Mouse (Mus musculus) heart, embryonic 12.5 days (tissue): Measurements from ENCODE around the gene Upf2. TPM values are rescaled to one million over a fixed set of nuclear protein-coding genes. Genes with fewer than 3 reads are reported as not detected.
A peak's percentile ranks its signal among the peaks of the same experiment; 100 is the strongest.
"Not testable (repeated sequence)": the region's sequence is repeated elsewhere in the genome, so short reads cannot be mapped to it uniquely, and the experiment has no call there.

Source experiments
- ATAC-seq: fragments of 200-750 bp; cut with Nextera tagmentation; 2 replicates; pipeline ENCODE4 v1.8.0; 2017; ENCODE audit warnings: moderate TSS enrichment, moderate library complexity; ENCODE audit not compliant: insufficient number of reproducible peaks, low FRiP score
- H3K27ac ChIP-seq: fragments of 300-500 bp; sonication (generic); 2 replicates; pipeline ENCODE4 v1.5.1; 2016; ENCODE audit warnings: mild to moderate bottlenecking, moderate library complexity; ENCODE audit not compliant: poor library complexity, severe bottlenecking
- H3K27me3 ChIP-seq: fragments of 300-500 bp; sonication (generic); replicated peaks from 2 replicates; pipeline ENCODE4 v1.6.1; 2016; ENCODE audit warnings: mild to moderate bottlenecking, moderate library complexity
- H3K36me3 ChIP-seq: fragments of 300-500 bp; sonication (generic); 2 replicates; pipeline ENCODE4 v1.6.1; 2016; ENCODE audit warnings: mild to moderate bottlenecking, moderate library complexity
- H3K4me1 ChIP-seq: fragments of 300-500 bp; sonication (generic); replicated peaks from 2 replicates; pipeline ENCODE4 v1.6.1; 2016; ENCODE audit warnings: mild to moderate bottlenecking
- H3K4me2 ChIP-seq: fragments of 300-500 bp; sonication (generic); 2 replicates; pipeline ENCODE4 v1.6.1; 2016; ENCODE audit warnings: mild to moderate bottlenecking, moderate library complexity
- H3K4me3 ChIP-seq: fragments of 300-500 bp; sonication (generic); 2 replicates; pipeline ENCODE4 v1.5.1; 2016; ENCODE audit warnings: mild to moderate bottlenecking
- H3K9ac ChIP-seq: fragments of 300-500 bp; sonication (generic); 2 replicates; pipeline ENCODE4 v1.6.1; 2016; ENCODE audit warnings: mild to moderate bottlenecking, moderate library complexity
- H3K9me3 ChIP-seq: fragments of 300-500 bp; sonication (generic); replicated peaks from 2 replicates; pipeline ENCODE4 v1.6.1; 2016; ENCODE audit warnings: mild to moderate bottlenecking, moderate library complexity
- WGBS: fragments of 180-500 bp; shearing (Covaris S2); methylation state at CpG from one replicate; pipeline ENCODE4 v1.1.7; 2016; 5-methylcytosine and 5-hydroxymethylcytosine counted together
- polyA plus RNA-seq: library from polyadenylated mRNA; unstranded; fragments of >200 nt; fragmentation: Nextera tagmentation; extraction: Ambion mirVana; gene quantifications from 2 replicates; pipeline ENCODE4 v1.2.1, GENCODE M21; 2016

The Upf2 gene
- polyA plus RNA-seq, 1 experiment from 2014 or later: 7.3 TPM

DNA sequence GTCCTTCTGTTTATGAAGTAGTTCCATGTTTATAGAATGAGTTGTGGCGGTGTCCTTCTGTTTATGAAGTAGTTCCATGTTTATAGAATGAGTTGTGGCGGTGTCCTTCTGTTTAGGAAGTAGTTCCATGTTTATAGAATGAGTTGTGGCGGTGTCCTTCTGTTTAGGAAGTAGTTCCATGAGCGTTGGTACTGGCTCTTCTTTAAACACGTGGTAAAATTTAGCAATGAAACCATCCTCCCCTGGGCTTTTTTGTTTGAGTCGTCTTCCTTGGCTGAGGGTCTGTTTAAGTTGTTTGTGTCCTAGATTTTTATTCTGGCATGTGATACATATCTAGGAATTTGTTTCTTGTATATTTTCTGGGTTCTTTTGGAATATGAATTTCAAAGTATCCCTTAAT lies 63.9 kb downstream of the Upf2 start:
- H3K9ac ChIP-seq, ATAC-seq, H3K4me2 ChIP-seq, H3K4me1 ChIP-seq, H3K27ac ChIP-seq, H3K4me3 ChIP-seq, H3K9me3 ChIP-seq, H3K27me3 ChIP-seq: not testable (repeated sequence)
- peaks cover 46% of the 10 kb centered on the region for H3K36me3 ChIP-seq
- 87% methylated on average over 6 of the region's 6 CpGs for WGBS

DNA sequence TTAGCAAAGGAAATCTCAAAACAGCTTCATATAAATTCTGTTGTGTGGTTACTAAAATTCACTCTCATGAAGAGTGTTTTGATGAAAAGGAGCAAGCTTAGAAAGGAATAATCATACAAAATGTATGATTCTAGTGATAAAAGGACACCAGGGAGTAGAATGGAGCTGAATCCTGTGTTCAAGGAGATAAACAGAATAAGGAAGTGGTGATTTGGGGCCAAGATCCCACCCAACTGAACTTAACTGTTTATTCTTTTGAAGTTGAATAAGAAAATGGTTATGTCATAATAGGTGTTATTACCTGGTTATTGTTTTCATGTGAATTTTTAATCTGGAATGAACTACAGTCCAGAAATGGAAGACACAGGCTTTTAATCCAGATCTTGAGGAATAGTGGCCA lies 69.3 kb downstream of the Upf2 start:
- no peak overlapping the region for H3K4me2 ChIP-seq
- H3K27me3 ChIP-seq: no peaks in the 10 kb centered on the region
- H3K27ac ChIP-seq: no peak overlapping the region
- ATAC-seq: no peak
- no peak overlapping the region for H3K4me3 ChIP-seq
- no peak overlapping the region for H3K9ac ChIP-seq
- no peaks in the 10 kb centered on the region for H3K9me3 ChIP-seq
- peaks cover 55% of the 10 kb centered on the region for H3K36me3 ChIP-seq
- H3K4me1 ChIP-seq: no peaks in the 10 kb centered on the region

DNA sequence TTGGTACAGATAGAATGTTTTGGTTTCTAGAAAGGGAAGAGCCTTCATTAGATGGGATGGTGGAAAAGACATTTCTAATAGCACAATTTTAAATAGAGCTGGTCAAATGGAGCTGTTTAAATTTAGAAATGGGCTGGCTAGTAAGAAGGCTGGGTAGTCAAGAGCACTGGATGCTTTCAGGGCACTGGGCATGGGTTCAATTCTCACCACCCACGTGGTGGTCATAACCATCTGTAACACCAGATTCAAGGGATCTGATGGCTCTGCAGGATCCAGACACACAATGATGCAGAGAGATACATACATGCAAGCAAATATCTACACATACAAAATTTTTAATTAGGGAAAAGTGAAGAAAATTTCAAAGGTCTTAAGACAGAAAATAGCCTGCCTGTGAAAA lies 91.4 kb downstream of the Upf2 start:
- H3K4me1 ChIP-seq: peaks cover 4% of the 10 kb centered on the region; the same call in 1 of the 2 replicates
- H3K27me3 ChIP-seq: no peaks in the 10 kb centered on the region
- no peaks in the 10 kb centered on the region for H3K9me3 ChIP-seq
- no peak overlapping the region for H3K9ac ChIP-seq
- no peak overlapping the region for H3K4me2 ChIP-seq
- H3K27ac ChIP-seq: no peak overlapping the region
- WGBS: 86% methylated on average over 1 of the region's 1 CpGs
- H3K36me3 ChIP-seq: peaks cover 29% of the 10 kb centered on the region
- no peak for ATAC-seq
- no peak overlapping the region for H3K4me3 ChIP-seq

DNA sequence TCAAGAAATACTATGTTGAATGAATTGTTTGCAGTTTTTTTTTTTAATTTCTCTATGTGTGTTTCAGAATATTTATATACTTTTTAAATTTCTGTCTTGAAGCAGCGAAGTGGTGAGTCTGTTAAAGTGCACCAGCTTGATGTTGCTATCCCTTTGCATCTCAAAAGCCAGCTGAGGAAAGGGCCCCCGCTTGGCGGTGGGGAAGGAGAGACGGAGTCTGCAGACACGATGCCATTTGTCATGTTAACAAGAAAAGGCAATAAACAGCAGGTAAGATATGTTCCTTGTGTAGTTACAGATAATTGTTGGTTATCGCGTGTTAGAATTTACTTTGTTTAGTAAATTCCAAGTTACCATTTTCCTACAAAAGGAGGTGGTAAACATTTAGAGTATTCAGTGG lies 95.5 kb downstream of the Upf2 start:
- Histone ChIP-seq H3K9ac (no peak overlapping the region), H3K27ac (no peak overlapping the region), H3K36me3 (peaks cover 38% of the 10 kb centered on the region), H3K4me2 (no peak overlapping the region), H3K4me1 (peaks cover 16% of the 10 kb centered on the region), H3K27me3 (no peaks in the 10 kb centered on the region), H3K4me3 (no peak overlapping the region), H3K9me3 (no peaks in the 10 kb centered on the region)
- no peak for ATAC-seq
- WGBS: 71% methylated on average over 7 of the region's 7 CpGs

DNA sequence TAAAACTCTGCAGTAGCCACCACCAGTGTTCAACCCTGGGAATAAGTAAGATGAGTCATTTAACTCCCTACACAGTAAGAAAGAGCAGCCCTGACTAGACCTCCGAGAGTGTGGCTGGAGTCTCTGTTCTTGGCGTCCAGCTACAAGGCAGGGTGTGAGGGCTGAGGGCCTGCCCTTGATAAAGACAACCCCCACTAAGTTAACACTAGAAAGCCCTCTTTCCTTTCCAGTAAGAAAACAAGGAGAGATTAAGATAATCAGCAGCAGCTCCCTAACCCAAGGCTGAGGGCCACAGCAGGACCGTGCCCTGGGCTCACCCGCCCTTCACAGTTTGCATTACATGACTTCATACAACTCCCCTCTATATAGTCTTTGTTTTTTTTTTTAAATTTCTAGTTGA lies 97.3 kb downstream of the Upf2 start:
- peak; percentile 51; the same call in 1 of the 2 replicates for ATAC-seq
- H3K27me3 ChIP-seq: no peaks in the 10 kb centered on the region
- peaks cover 44% of the 10 kb centered on the region for H3K36me3 ChIP-seq
- peaks cover 16% of the 10 kb centered on the region for H3K4me1 ChIP-seq
- H3K27ac ChIP-seq: peak overlapping the region; percentile 28; the same call in 1 of the 2 replicates
- no peak overlapping the region for H3K4me2 ChIP-seq
- H3K4me3 ChIP-seq: no peak overlapping the region
- no peak overlapping the region for H3K9ac ChIP-seq
- no peaks in the 10 kb centered on the region for H3K9me3 ChIP-seq
- 26% methylated on average over 4 of the region's 4 CpGs for WGBS

DNA sequence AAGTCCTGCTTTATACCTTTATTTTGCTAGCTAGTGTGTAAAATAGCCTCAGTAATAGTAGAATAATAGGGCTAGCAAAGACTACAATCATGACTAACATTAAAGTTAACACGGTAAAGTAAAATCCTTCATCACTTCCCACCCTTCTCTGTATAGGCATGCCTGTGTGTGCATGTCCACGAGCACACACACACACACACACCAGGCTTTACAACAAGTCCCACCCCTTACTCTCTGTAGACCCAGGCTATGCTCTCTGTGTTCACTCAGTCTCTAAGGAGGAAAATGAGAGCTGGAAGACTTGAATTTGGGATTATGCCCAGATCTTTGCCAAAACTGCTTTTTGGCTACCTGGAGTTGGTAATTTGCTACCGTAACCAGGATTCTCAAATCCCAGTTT lies 97.7 kb downstream of the Upf2 start:
- H3K27ac ChIP-seq: no peak overlapping the region
- peaks cover 16% of the 10 kb centered on the region for H3K4me1 ChIP-seq
- H3K9ac ChIP-seq: no peak overlapping the region
- peaks cover 42% of the 10 kb centered on the region for H3K36me3 ChIP-seq
- no peak overlapping the region for H3K4me3 ChIP-seq
- H3K9me3 ChIP-seq: no peaks in the 10 kb centered on the region
- H3K4me2 ChIP-seq: no peak overlapping the region
- no peak for ATAC-seq
- WGBS: 65% methylated on average over 3 of the region's 3 CpGs
- no peaks in the 10 kb centered on the region for H3K27me3 ChIP-seq

DNA sequence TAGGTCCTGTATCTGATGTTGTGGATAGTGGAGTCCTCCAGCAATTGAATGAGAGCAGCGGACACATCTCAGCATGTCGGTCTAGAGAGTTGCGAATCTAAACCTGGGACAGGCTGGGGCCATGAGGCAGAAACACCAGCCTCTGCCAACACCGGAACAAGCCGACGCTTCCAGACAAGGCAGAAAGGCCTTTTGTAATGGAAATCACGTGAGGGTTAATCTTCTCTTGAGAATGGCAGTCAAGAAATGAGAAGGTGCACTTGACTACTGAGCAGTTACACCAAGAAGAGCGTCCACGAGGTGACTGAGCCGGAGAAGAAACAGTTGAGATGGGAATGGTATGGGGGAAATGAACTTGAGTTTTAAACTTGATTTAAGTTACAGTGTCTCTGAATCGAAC lies 104.2 kb downstream of the Upf2 start:
- Histone ChIP-seq H3K9me3 (no peaks in the 10 kb centered on the region), H3K27me3 (no peaks in the 10 kb centered on the region), H3K36me3 (peaks cover 51% of the 10 kb centered on the region), H3K9ac (no peak overlapping the region), H3K4me1 (no peaks in the 10 kb centered on the region), H3K4me3 (no peak overlapping the region), H3K4me2 (no peak overlapping the region), H3K27ac (no peak overlapping the region)
- ATAC-seq: no peak
- WGBS: 92% methylated on average over 11 of the region's 11 CpGs

DNA sequence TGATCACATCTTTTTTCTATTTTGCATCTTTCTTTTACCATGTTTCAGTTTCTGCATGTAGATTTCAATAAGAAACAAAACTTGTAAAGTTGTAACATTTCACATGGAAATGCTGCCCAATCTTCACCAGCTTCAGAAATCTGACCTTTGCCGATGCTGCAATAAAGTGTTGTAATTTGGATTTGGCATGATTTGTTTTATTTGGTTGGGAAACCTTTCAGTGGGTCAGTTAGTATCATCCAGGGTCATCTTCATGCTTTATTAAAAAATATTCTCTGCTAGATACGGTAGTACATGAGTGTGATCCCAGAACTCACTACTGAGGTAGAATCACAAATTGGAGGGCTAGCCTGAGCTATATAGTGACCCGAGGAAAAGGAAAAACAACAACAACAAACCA lies 105.2 kb downstream of the Upf2 start:
- Histone ChIP-seq H3K27ac (no peak overlapping the region), H3K9ac (no peak overlapping the region), H3K4me1 (no peaks in the 10 kb centered on the region), H3K4me3 (no peak overlapping the region), H3K4me2 (no peak overlapping the region), H3K36me3 (peaks cover 40% of the 10 kb centered on the region), H3K27me3 (no peaks in the 10 kb centered on the region), H3K9me3 (no peaks in the 10 kb centered on the region)
- ATAC-seq: no peak
- 95% methylated on average over 3 of the region's 3 CpGs for WGBS

DNA sequence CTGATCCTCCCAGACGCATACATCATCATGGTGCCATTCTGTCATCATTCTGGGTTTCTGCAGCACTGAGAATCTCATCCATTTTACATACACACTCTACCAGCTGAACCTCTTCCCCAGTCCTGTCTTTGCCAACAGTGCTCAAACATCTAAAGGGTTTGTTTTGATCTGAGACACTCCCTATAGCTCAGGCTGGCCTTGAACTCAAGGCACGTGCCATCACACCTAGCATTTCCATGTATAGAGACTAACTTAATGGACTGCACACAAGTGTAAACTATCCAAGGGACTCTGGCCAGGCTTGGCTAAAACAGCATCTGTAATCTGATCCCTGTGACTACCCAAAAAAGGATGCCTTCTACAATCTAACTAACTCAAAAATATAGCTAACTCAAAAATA lies 108.0 kb downstream of the Upf2 start:
- no peak overlapping the region for H3K27ac ChIP-seq
- H3K4me1 ChIP-seq: no peaks in the 10 kb centered on the region
- H3K9me3 ChIP-seq: no peaks in the 10 kb centered on the region
- no peak overlapping the region for H3K4me3 ChIP-seq
- peaks cover 24% of the 10 kb centered on the region for H3K36me3 ChIP-seq
- H3K27me3 ChIP-seq: no peaks in the 10 kb centered on the region
- ATAC-seq: no peak
- no peak overlapping the region for H3K9ac ChIP-seq
- H3K4me2 ChIP-seq: no peak overlapping the region
- 84% methylated on average over 2 of the region's 2 CpGs for WGBS

DNA sequence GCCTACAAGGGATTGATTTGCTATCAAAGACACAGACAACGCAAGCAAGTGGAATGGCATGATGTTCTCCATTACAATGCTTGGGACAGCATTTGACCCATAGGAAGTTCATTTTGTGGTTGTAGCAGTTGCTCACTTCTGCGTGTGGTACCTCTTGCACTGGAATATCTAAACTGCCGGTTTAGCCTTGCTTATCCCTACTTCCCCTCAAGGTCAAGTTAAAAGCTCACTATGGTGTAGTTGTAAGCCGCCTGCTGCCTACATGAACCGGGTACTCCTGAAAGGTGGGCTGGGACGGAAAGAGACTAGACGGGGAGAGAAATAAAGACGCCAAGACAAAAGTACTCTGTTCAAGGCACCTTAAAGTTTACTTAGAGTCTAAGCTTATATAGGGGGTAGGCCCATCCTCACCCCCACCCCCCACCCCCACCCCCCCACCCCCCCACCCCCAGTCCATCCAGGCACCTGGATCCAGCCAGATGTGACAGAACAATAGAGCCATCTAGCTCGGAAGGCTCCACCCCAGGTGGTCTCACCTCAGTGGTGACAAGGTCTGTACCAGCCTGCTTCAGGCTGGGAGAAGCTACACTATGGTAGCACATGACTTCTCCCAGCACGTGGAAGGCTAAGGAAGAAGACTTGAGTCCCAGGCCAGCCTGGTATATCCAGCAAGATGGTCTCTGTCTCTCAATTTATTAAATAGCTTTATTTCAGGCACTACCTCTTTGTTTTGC lies 109.0 kb downstream of the Upf2 start:
- Histone ChIP-seq H3K27ac (no peak overlapping the region), H3K9me3 (no peaks in the 10 kb centered on the region), H3K36me3 (peaks cover 16% of the 10 kb centered on the region), H3K9ac (no peak overlapping the region), H3K4me1 (no peaks in the 10 kb centered on the region), H3K27me3 (no peaks in the 10 kb centered on the region), H3K4me3 (no peak overlapping the region), H3K4me2 (no peak overlapping the region)
- no peak for ATAC-seq
- WGBS: 76% methylated on average over 10 of the region's 10 CpGs

DNA sequence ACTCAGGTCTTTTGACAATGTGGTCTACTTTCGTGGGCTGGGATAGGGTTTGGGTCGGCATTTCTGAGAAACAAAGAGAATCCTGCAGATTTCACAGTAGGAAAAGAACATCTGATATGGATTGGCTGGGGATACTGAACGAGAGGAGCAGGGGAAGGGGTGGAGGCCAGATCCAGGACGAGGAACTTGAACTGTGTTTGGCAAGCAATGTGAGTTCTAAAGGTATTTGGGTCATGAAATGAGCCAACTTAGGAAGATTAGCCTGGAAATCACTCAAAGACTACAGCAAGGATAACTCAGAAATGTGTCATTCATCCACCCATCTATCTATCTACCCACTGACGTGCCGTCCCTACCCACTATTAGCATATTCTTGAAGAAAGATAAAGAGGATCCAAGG lies 116.1 kb downstream of the Upf2 start:
- Histone ChIP-seq H3K9ac (no peak overlapping the region), H3K27me3 (no peaks in the 10 kb centered on the region), H3K4me1 (peaks cover 13% of the 10 kb centered on the region), H3K4me2 (no peak overlapping the region), H3K9me3 (peaks cover 9% of the 10 kb centered on the region), H3K4me3 (no peak overlapping the region), H3K27ac (no peak overlapping the region), H3K36me3 (no peaks in the 10 kb centered on the region)
- no peak for ATAC-seq
- WGBS: 80% methylated on average over 6 of the region's 6 CpGs

DNA sequence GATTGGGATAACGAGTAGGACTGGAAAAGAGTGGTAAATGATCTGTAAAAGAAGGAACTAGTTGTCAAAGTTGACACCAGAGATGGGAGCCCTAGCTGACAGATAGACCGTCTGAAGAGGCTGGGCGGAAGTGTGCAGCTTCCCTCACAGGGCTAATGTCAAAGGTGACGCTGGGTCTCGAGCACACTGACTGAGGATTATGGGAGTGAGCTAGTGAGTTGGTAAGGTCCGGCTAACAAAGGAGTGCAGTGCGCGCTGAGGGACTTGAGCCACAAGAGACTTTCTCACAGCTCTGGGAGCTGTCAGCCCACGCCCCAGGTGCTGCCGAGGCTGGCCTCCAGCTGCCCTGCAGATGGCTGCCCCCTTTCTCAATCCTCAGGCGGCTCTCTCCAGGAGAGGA lies 119.7 kb downstream of the Upf2 start:
- no peak for ATAC-seq
- peaks cover 32% of the 10 kb centered on the region for H3K4me1 ChIP-seq
- no peak overlapping the region for H3K9ac ChIP-seq
- peaks cover 9% of the 10 kb centered on the region for H3K9me3 ChIP-seq
- no peak overlapping the region for H3K27ac ChIP-seq
- 32% methylated on average over 11 of the region's 11 CpGs for WGBS
- H3K4me3 ChIP-seq: no peak overlapping the region
- no peaks in the 10 kb centered on the region for H3K36me3 ChIP-seq
- H3K27me3 ChIP-seq: no peaks in the 10 kb centered on the region
- no peak overlapping the region for H3K4me2 ChIP-seq
